Mouse (Mus musculus): ENCODE data around the gene Pbx4. TPM values are rescaled to one million over a fixed set of nuclear protein-coding genes. Genes with fewer than 3 reads are reported as not detected.

Gene Pbx4
- total RNA-seq (2021) = 10 to 100 TPM; 13.3 to 13.6 TPM

GRCm38 (mm10) chr8:69832298-69832853, at the start of gene Pbx4:
TSS of gene Pbx4 (plus strand) at chr8:69832491.
- peak; percentile 72 to 76 for DNase-seq (ENCODE audit: extremely low spot score in 1 of 2, low spot score in 1 of 2)

- peak in 1 of 2 experiments; percentile 0 for DNase-seq (ENCODE audit: extremely low spot score in 1 of 2, low spot score in 1 of 2)
Measured at GRCm38 (mm10) chr8:69789105-69789504, 43.2 kb upstream of the Pbx4 start.

GRCm38 (mm10) chr8:69789731-69790130, 42.6 kb upstream of the Pbx4 start:
- peak in 1 of 2 experiments; percentile 4 for DNase-seq (ENCODE audit: extremely low spot score in 1 of 2, low spot score in 1 of 2)

GRCm38 (mm10) chr8:69790364-69790763, 41.9 kb upstream of the Pbx4 start:
- peak in 1 of 2 experiments; percentile 3 for DNase-seq (ENCODE audit: extremely low spot score in 1 of 2, low spot score in 1 of 2)

GRCm38 (mm10) chr8:69790773-69791367, 41.4 kb upstream of the Pbx4 start, which contains the start of the genes Atp13a1 and Zfp866:
TSS of gene Atp13a1 (plus strand) at chr8:69791163.
TSS of gene Zfp866 (minus strand) at chr8:69791178.
- peak; percentile 79 to 80 for DNase-seq (ENCODE audit: extremely low spot score in 1 of 2, low spot score in 1 of 2)

- DNase-seq (ENCODE audit: extremely low spot score in 1 of 2, low spot score in 1 of 2) = no peak
Measured at GRCm38 (mm10) chr8:69791415-69792068, 40.7 kb upstream of the Pbx4 start.

- DNase-seq (ENCODE audit: extremely low spot score in 1 of 2, low spot score in 1 of 2) = peak in 1 of 2 experiments; percentile 4
Measured at GRCm38 (mm10) chr8:69793666-69794065, 38.6 kb upstream of the Pbx4 start.

- DNase-seq (ENCODE audit: extremely low spot score in 1 of 2, low spot score in 1 of 2) = peak in 1 of 2 experiments; percentile 3
Measured at GRCm38 (mm10) chr8:69794096-69794495, 38.2 kb upstream of the Pbx4 start.

- peak in 1 of 2 experiments; percentile 5 for DNase-seq (ENCODE audit: extremely low spot score in 1 of 2, low spot score in 1 of 2)
Measured at GRCm38 (mm10) chr8:69794901-69795300, 37.4 kb upstream of the Pbx4 start.

- DNase-seq (ENCODE audit: extremely low spot score in 1 of 2, low spot score in 1 of 2) = peak in 1 of 2 experiments; percentile 4
Measured at GRCm38 (mm10) chr8:69796721-69797345, 35.5 kb upstream of the Pbx4 start.

- peak in 1 of 2 experiments; percentile 3 for DNase-seq (ENCODE audit: extremely low spot score in 1 of 2, low spot score in 1 of 2)
Measured at GRCm38 (mm10) chr8:69797661-69798060, 34.6 kb upstream of the Pbx4 start.

- peak in 1 of 2 experiments; percentile 3 for DNase-seq (ENCODE audit: extremely low spot score in 1 of 2, low spot score in 1 of 2)
Measured at GRCm38 (mm10) chr8:69799261-69799660, 33.0 kb upstream of the Pbx4 start.

GRCm38 (mm10) chr8:69799946-69800345, 32.3 kb upstream of the Pbx4 start:
- peak; percentile 1 for DNase-seq (ENCODE audit: extremely low spot score in 1 of 2, low spot score in 1 of 2)

GRCm38 (mm10) chr8:69801796-69802195, 30.5 kb upstream of the Pbx4 start:
- peak; percentile 2 to 3 for DNase-seq (ENCODE audit: extremely low spot score in 1 of 2, low spot score in 1 of 2)

- peak; percentile 0 to 2 for DNase-seq (ENCODE audit: extremely low spot score in 1 of 2, low spot score in 1 of 2)
Measured at GRCm38 (mm10) chr8:69802216-69802615, 30.1 kb upstream of the Pbx4 start.

GRCm38 (mm10) chr8:69803366-69803765, 28.9 kb upstream of the Pbx4 start:
- DNase-seq (ENCODE audit: extremely low spot score in 1 of 2, low spot score in 1 of 2) = peak in 1 of 2 experiments; percentile 7

- peak in 1 of 2 experiments; percentile 3 for DNase-seq (ENCODE audit: extremely low spot score in 1 of 2, low spot score in 1 of 2)
Measured at GRCm38 (mm10) chr8:69804537-69804936, 27.8 kb upstream of the Pbx4 start.

- peak in 1 of 2 experiments; percentile 5 for DNase-seq (ENCODE audit: extremely low spot score in 1 of 2, low spot score in 1 of 2)
Measured at GRCm38 (mm10) chr8:69805086-69805485, 27.2 kb upstream of the Pbx4 start.

- no peak for DNase-seq (ENCODE audit: extremely low spot score in 1 of 2, low spot score in 1 of 2)
Measured at GRCm38 (mm10) chr8:69805491-69805890, 26.8 kb upstream of the Pbx4 start.

- no peak for DNase-seq (ENCODE audit: extremely low spot score in 1 of 2, low spot score in 1 of 2)
Measured at GRCm38 (mm10) chr8:69807236-69807635, 25.1 kb upstream of the Pbx4 start.
